Mouse (Mus musculus) kidney, postnatal 4 days (tissue): Measurements from ENCODE around the gene Kbtbd13.
A peak's percentile ranks its signal among the peaks of the same experiment; 100 is the strongest.
"Not testable (repeated sequence)": the region's sequence is repeated elsewhere in the genome, so short reads cannot be mapped to it uniquely, and the experiment has no call there.

Experiments
- DNase-seq, 2 experiments: peaks; one replicate each; pipeline ENCODE4 v3.0.0; 2021; ENCODE audit warnings: mixed read lengths in 2 of 2

The Kbtbd13 gene

GRCm38 (mm10) chr9:65347112-65347850 lies 44.2 kb downstream of the Kbtbd13 start:
- no peak for DNase-seq

- DNase-seq = peak; percentile 62 to 79
Observed at GRCm38 (mm10) chr9:65346476-65347111, 44.9 kb downstream of the Kbtbd13 start.

- DNase-seq = peak; percentile 97
Observed at GRCm38 (mm10) chr9:65345854-65346475, 45.5 kb downstream of the Kbtbd13 start, which contains the start of gene Pdcd7. Gene Pdcd7, plus strand, starts transcription at chr9:65346104.

- not testable (repeated sequence) for DNase-seq
Observed at GRCm38 (mm10) chr9:65345439-65345838, 46.0 kb downstream of the Kbtbd13 start.

- DNase-seq = no peak
Observed at GRCm38 (mm10) chr9:65340414-65340813, 51.0 kb downstream of the Kbtbd13 start.

- no peak for DNase-seq
Observed at GRCm38 (mm10) chr9:65339146-65339545, 52.3 kb downstream of the Kbtbd13 start.
